Mouse (Mus musculus) embryonic fibroblast, embryonic 13.5 days (primary cell): ENCODE results near the gene Camk1.

Experiments
- CTCF ChIP-seq: IDR thresholded peaks from 2 replicates; pipeline ENCODE4 v1.5.1; 2011; ENCODE audit warnings: mild to moderate bottlenecking, control low read depth, low read length, moderate library complexity, borderline replicate concordance; ENCODE audit not compliant: insufficient read depth
- POLR2A ChIP-seq: IDR thresholded peaks from 2 replicates; pipeline ENCODE4 v1.6.1; 2011; ENCODE audit warnings: low read depth, mild to moderate bottlenecking, control low read depth, low read length, moderate library complexity

- no peak for TF ChIP-seq POLR2A
- TF ChIP-seq CTCF: no peak
These were observed 36.2 kb downstream of the Camk1 start for GRCm38 (mm10) chr6:113307481-113308121.
